28 mouse cellular contexts compared by ENCODE assay signal in genomic region chr11:102803453-102803852, GRCm38 (mm10). TPM values are rescaled to one million over a fixed set of nuclear protein-coding genes. Genes with fewer than 3 reads are reported as not detected.
"Had no signal": no experiment of that assay in that cellular context is flagged by ENCODE, and none has a peak within 500 bp of the region (broad histone marks: within the 10 kb centered on the region; RNA-seq: fewer than 3 reads in every experiment).

No protein-coding gene starts in this region.

- H3K4me3 ChIP-seq: gastrocnemius, adult 2 months; heart, adult 2 months; heart, embryonic 13.5 days; heart, embryonic 15.5 days; hindbrain, embryonic 10.5 days; hindbrain, embryonic 12.5 days; intestine, embryonic 15.5 days; kidney, embryonic 15.5 days; layer of hippocampus, adult 2 months; left cerebral cortex, adult 2 months; limb, embryonic 10.5 days; limb, embryonic 12.5 days; liver, embryonic 13.5 days had no signal

- H3K9me3 ChIP-seq: heart, embryonic 13.5 days; heart, embryonic 15.5 days; intestine, embryonic 15.5 days; kidney, embryonic 15.5 days; liver, embryonic 13.5 days had no signal

- H3K27me3 ChIP-seq: heart, embryonic 13.5 days; heart, embryonic 15.5 days; hindbrain, embryonic 12.5 days; intestine, embryonic 15.5 days; kidney, embryonic 15.5 days; limb, embryonic 12.5 days; liver, embryonic 13.5 days had no signal

- H3K36me3 ChIP-seq: liver, embryonic 13.5 days had no signal

- H3K9ac ChIP-seq: heart, embryonic 13.5 days; heart, embryonic 15.5 days; hindbrain, embryonic 12.5 days; hindbrain, embryonic 14.5 days; intestine, embryonic 15.5 days; kidney, embryonic 15.5 days; limb, embryonic 12.5 days; liver, embryonic 13.5 days had no signal

- ATAC-seq: hindbrain, embryonic 16.5 days; inflammation-experienced regulatory T-cells, adult 6 months; intestine, embryonic 15.5 days; intestine, postnatal 0 days had no signal

- H3K4me1 ChIP-seq: hindbrain, embryonic 10.5 days; hindbrain, embryonic 12.5 days; limb, embryonic 10.5 days; limb, embryonic 12.5 days; liver, embryonic 13.5 days had no signal

- H3K4me2 ChIP-seq: heart, embryonic 11.5 days; heart, embryonic 13.5 days; heart, embryonic 15.5 days; hindbrain, embryonic 12.5 days; hindbrain, embryonic 14.5 days; intestine, embryonic 15.5 days; kidney, embryonic 15.5 days; limb, embryonic 12.5 days; liver, embryonic 11.5 days; liver, embryonic 13.5 days had no signal

- H3K27ac ChIP-seq: gastrocnemius, adult 2 months; heart, adult 2 months; heart, embryonic 13.5 days; heart, embryonic 15.5 days; hindbrain, embryonic 10.5 days; hindbrain, embryonic 12.5 days; hindbrain, embryonic 14.5 days; intestine, embryonic 15.5 days; kidney, embryonic 15.5 days; layer of hippocampus, adult 2 months; left cerebral cortex, adult 2 months; limb, embryonic 10.5 days; limb, embryonic 12.5 days; liver, embryonic 13.5 days had no signal

- DNase-seq: gastrocnemius, adult 2 months; gastrocnemius, postnatal 10 days; gastrocnemius, postnatal 25 days; heart, adult 2 months; heart, postnatal 14 days; heart, postnatal 4 days; kidney, adult 2 months; kidney, adult 9 months; kidney, postnatal 14 days; kidney, postnatal 36 days; liver; liver, embryonic 13.5 days had no signal

RNA-seq across cellular contexts. Expression of gene Gjc1, which starts 16.0 kb away (rescaled TPM):
- polyA plus RNA-seq: inflammation-experienced regulatory T-cells, adult 6 months had no signal

RNA-seq across cellular contexts. Expression of gene Higd1b, which starts 32.2 kb away (rescaled TPM):
- polyA plus RNA-seq: heart, embryonic 11.5 days; heart, embryonic 13.5 days; hindbrain, embryonic 10.5 days; hindbrain, embryonic 12.5 days; inflammation-experienced regulatory T-cells, adult 6 months; limb, embryonic 10.5 days; limb, embryonic 12.5 days; liver, embryonic 11.5 days; liver, embryonic 13.5 days had no signal
